Mouse (Mus musculus): ENCODE data around the gene Dnaja2.

DNA sequence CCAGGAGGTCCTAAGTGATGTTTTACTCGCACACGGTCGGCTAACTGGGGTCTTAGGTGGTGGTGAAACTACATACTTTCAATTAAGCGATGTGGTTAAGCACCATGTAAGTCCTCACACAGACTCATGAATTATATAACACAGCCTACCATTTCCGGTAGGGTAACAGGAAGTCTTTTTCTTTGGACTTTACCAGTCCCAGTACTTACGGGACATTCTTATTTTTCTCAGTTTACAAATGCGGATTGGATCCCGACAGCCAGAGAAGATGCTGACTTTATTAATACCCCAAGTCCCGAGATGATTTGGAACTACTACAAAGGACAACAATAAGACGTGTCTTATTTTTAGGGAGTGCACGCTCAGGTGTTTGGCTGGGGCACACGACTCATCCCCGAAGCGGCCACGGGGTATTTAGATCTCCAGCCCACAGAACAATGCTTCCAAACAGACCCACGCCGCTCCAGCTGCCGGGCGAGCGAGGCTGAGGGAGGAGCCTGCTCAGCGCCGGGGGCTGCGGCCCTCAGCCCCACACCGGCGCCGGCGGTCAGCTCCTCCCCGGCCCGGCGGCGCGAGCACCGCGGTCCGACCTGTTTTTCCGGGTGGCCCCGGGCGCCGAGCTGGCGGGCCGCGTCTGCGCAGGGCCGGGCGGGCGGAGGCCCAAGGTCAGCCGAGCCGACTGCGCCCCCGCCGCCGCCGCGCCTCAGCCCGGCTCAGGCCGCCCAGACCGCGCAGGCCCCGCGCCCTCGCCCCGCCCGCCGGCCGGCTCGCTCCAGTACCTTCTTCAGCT is 558 bp downstream of the Dnaja2 start:
- TF ChIP-seq ZNF384 (IDR thresholded peaks at IDR 0.05; ENCODE audit: low read depth, low read length) (no peak), ZC3H11A (IDR thresholded peaks at IDR 0.05; ENCODE audit: borderline replicate concordance, low read depth, low read length) (no peak)

All from ES-E14 (cell line).